Mouse (Mus musculus) stomach, postnatal 0 days (tissue): ENCODE measurements around the gene Sar1b.

Source experiments
- CTCF ChIP-seq: IDR thresholded peaks from 2 replicates; pipeline ENCODE4 v1.5.1; 2016; ENCODE audit warnings: antibody characterized with exemption, low read depth, mild to moderate bottlenecking, moderate library complexity
- EP300 ChIP-seq: optimal IDR thresholded peaks from 2 replicates; pipeline ENCODE3; 2016; ENCODE audit warnings: antibody characterized with exemption

- TF ChIP-seq CTCF (no peak), EP300 (no peak)
These were observed 59.2 kb downstream of the Sar1b start for GRCm38 (mm10) chr11:51822736-51823135.
